Mouse (Mus musculus) heart, embryonic 14.5 days (tissue): ENCODE results near the gene 6820408C15Rik. TPM values are rescaled to one million over a fixed set of nuclear protein-coding genes. Genes with fewer than 3 reads are reported as not detected.
A peak's percentile ranks its signal among the peaks of the same experiment; 100 is the strongest.
"Not testable (repeated sequence)": the region's sequence is repeated elsewhere in the genome, so short reads cannot be mapped to it uniquely, and the experiment has no call there.

Experiments used
- ATAC-seq: fragments of 200-750 bp; cut with Nextera tagmentation; 2 replicates; pipeline ENCODE4 v1.8.0; 2017; ENCODE audit warnings: low read depth, moderate TSS enrichment; ENCODE audit not compliant: insufficient number of reproducible peaks, insufficient read depth, low FRiP score
- H3K27ac ChIP-seq, 2 experiments: fragments of 200-500 bp in 1 of 2; fragments of 300-500 bp in 1 of 2; sonication (generic) in 1 of 2; replicated peaks in 1 of 2; 2 replicates each; pipeline ENCODE4 v1.5.1; 2012 to 2014; ENCODE audit warnings: low read depth in 2 of 2, low read length in 2 of 2, control low read depth in 1 of 2, mild to moderate bottlenecking in 1 of 2, mixed read lengths in 1 of 2; ENCODE audit not compliant: control insufficient read depth in 1 of 2, insufficient read depth in 1 of 2
- H3K27me3 ChIP-seq: fragments of 300-500 bp; sonication (generic); 2 replicates; pipeline ENCODE4 v1.6.1; 2014; ENCODE audit warnings: mild to moderate bottlenecking, low read length, control low read depth; ENCODE audit not compliant: control insufficient read depth, insufficient read depth
- H3K36me3 ChIP-seq: fragments of 300-500 bp; sonication (generic); 2 replicates; pipeline ENCODE4 v1.6.1; 2014; ENCODE audit warnings: mild to moderate bottlenecking, control low read depth, low read length, mixed read lengths; ENCODE audit not compliant: control insufficient read depth, insufficient read depth
- H3K4me1 ChIP-seq, 2 experiments: fragments of 200-500 bp in 1 of 2; fragments of 300-500 bp in 1 of 2; sonication (generic) in 1 of 2; 2 replicates each; pipeline ENCODE4 v1.6.1; 2012 to 2014; ENCODE audit warnings: low read length in 2 of 2, control low read depth in 1 of 2, mixed read lengths in 1 of 2; ENCODE audit not compliant: control insufficient read depth in 2 of 2, insufficient read depth in 2 of 2
- H3K4me2 ChIP-seq: fragments of 300-500 bp; sonication (generic); 2 replicates; pipeline ENCODE4 v1.6.1; 2014; ENCODE audit warnings: mild to moderate bottlenecking, low read length
- H3K4me3 ChIP-seq, 2 experiments: fragments of 200-500 bp in 1 of 2; fragments of 300-500 bp in 1 of 2; sonication (generic) in 1 of 2; 2 replicates each; pipeline ENCODE4 v1.5.1; 2012 to 2014; ENCODE audit warnings: low read length in 2 of 2, mild to moderate bottlenecking in 2 of 2, control low read depth in 1 of 2, low read depth in 1 of 2, moderate library complexity in 1 of 2; ENCODE audit not compliant: control insufficient read depth in 1 of 2, insufficient read depth in 1 of 2
- H3K9ac ChIP-seq: fragments of 300-500 bp; sonication (generic); 2 replicates; pipeline ENCODE4 v1.6.1; 2014; ENCODE audit warnings: mild to moderate bottlenecking, low read length
- H3K9me3 ChIP-seq: fragments of 300-500 bp; sonication (generic); 2 replicates; pipeline ENCODE4 v1.6.1; 2016; ENCODE audit warnings: low read length, control low read depth; ENCODE audit not compliant: control insufficient read depth
- WGBS: fragments of 180-500 bp; shearing (Covaris S2); extraction: QIAGEN DNeasy Blood & Tissue Kit; methylation state at CpG from one replicate; pipeline ENCODE4 v1.1.7; 2014; 5-methylcytosine and 5-hydroxymethylcytosine counted together
- polyA plus RNA-seq: library from polyadenylated mRNA; unstranded; fragments of >200 nt; fragmentation: Nextera tagmentation; extraction: Ambion mirVana; gene quantifications from 2 replicates; pipeline ENCODE4 v1.2.1, GENCODE M21; 2014

The 6820408C15Rik gene
- polyA plus RNA-seq, 1 experiment from 2014 or later, result 1.8 TPM

DNA sequence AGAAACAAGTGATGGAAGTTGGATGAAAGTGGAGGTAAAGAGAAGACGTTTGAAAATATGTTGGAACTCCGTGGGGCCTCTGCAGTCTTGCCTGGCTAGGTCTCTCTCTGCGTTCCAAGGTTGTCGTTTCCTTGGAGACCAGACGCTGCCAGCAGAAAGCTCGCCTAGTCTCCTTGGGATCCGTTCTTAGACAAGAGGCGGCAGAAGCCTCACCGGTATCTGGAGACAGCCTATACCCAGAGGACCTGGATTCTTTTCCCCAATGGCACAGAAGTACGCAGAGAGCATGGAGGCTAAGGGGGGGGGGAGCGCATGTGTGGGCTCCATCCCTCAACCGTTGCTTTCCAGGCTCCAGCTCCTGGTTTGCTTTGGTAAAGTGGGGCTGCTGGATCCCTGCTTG, 12.1 kb downstream of the 6820408C15Rik start:
- H3K4me3 ChIP-seq, result peak overlapping the region in 1 of 2 experiments; percentile 10; a peak in 1 of 4 replicates
- peak overlapping the region; percentile 34; the same call in 1 of the 2 replicates for H3K9ac ChIP-seq
- WGBS, result 8% methylated on average over 12 of the region's 12 CpGs

DNA sequence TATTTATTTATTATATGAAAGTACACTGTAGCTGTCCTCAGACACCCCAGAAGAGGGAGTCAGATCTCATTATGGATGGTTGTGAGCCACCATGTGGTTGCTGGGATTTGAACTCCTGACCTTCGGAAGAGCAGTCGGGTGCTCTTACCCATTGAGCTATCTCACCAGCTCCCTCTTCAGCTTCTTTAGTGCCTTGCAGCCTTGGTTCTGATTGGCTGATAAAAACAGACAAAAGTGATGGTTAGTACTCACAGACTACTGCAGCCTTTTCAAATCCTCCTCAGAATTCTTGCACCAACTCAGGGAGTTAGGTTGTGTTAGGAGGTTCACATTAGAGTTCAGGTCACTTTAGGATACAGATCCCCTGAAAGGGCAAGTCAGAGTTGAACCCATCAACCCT, 13.1 kb downstream of the 6820408C15Rik start:
- not testable (repeated sequence) for H3K27me3 ChIP-seq, ATAC-seq, H3K4me3 ChIP-seq, H3K4me2 ChIP-seq, H3K4me1 ChIP-seq, H3K9me3 ChIP-seq, H3K27ac ChIP-seq, H3K9ac ChIP-seq, H3K36me3 ChIP-seq
- WGBS, result 83% methylated on average over 2 of the region's 2 CpGs

More for the DNA sequence above, 12.1 kb downstream of the 6820408C15Rik start:
- Histone ChIP-seq H3K36me3 (no peaks in the 10 kb centered on the region), H3K27me3 (no peaks in the 10 kb centered on the region), H3K4me2 (peak overlapping the region; percentile 54), H3K9me3 (0 out of 2 replicates have a peak, but pooled peaks cover 4% of the 10 kb centered on the region), H3K27ac (no peak overlapping the region), H3K4me1 (peaks cover 3 to 5% of the 10 kb centered on the region in 2 experiments; a peak in 1 of 4 replicates)
- ATAC-seq, result no peak

DNA sequence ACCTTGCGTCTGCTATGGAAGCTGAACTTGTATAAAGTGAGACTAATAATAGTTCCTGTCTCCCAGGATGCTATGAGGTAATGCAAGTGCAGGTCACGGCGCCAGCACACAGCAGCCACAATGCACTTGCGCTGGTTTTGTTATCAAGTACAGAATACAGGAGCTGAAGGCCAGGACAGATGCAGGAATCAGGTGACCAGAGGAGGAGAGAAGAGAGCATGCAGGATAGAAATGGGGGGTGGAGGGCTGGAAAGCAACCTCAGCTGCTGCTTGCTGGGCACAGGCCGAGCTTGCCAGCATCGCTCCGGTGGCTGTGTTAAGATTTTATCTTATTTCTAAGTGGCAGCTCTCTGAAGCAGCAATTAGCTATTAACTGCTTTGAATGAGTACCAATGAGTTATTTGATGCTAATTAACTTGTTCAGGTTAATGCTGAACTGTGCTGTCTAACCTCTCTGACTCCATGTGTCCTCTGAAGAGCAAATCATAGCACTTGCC, 21.1 kb downstream of the 6820408C15Rik start:
- peak; percentile 55 for ATAC-seq
- Histone ChIP-seq H3K4me2 (peak overlapping the region; percentile 69), H3K27ac (peak overlapping the region; percentile 96 to 97), H3K9ac (peak overlapping the region; percentile 71), H3K9me3 (no peaks in the 10 kb centered on the region), H3K27me3 (no peaks in the 10 kb centered on the region), H3K36me3 (no peaks in the 10 kb centered on the region), H3K4me1 (peaks cover 13 to 21% of the 10 kb centered on the region in 2 experiments), H3K4me3 (no peak overlapping the region)
- WGBS, result 21% methylated on average over 7 of the region's 7 CpGs

DNA sequence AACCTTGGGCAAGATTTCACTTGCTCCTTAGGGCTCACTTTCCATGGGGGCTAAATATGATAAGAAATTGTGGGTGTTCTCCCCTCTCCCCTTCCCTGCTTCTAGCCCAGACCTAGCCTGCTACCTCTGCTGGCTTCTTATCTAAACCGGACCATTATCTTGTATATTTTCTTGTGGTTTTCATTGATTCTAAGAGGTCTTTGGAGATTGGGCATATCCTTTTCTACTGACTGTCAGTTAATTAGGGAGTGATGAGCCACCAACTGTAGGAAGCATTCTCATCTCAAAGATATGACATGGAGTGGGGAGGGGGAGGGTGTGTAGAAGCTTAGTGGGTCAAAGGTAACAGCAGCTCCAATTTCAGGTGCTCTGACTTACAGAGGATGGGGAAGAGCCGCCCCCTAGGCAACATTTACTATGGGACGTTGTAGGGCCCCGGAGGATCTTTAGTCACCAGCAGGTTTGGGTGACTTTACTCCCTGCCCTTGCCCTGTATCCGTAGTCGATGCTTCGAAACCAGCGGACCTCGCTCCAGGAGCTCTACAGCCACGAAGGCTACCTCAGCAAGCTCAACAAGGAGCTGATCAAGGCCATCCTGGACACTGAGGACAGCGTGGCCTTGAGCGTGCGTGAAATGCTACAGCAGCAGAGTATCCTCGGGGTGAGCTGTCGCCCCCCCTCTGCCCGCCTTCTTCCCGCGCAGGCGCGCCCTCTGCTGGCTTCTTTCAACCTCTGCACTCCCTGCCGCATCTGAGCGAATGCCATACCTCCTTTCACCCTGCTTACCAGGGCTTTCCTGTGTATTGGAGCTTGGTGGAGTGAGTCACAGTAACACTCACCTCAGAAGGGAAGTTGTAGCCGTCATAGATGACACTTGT, 21.8 kb downstream of the 6820408C15Rik start:
- ATAC-seq, result peak; percentile 54
- peak overlapping the region; percentile 96 to 97 for H3K27ac ChIP-seq

DNA sequence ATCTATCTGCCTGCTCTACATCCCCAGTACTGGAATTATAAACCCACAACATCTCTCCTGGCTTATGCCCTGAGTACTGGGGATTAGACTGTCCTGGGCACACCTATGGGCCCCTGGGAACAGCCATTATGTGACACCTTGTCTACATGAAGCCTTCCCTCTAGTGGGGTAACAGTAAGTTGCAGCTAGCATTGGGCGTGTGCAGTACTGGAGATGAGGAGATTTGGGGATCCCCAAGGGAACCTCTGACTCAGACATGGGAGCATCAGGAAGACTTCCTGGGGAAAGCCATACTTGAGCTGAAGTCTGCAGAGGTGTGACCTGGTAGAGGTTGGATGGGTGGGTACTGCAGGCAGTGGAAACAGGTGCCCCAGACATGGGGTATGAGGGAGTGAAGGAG, 23.6 kb downstream of the 6820408C15Rik start:
- no peaks in the 10 kb centered on the region for H3K36me3 ChIP-seq
- no peaks in the 10 kb centered on the region for H3K27me3 ChIP-seq
- 75% methylated on average over 1 of the region's 1 CpGs for WGBS
- H3K4me1 ChIP-seq, result peaks cover 13 to 21% of the 10 kb centered on the region in 2 experiments
- H3K27ac ChIP-seq, result no peak overlapping the region
- H3K9ac ChIP-seq, result no peak overlapping the region
- H3K4me3 ChIP-seq, result no peak overlapping the region
- no peak for ATAC-seq
- no peaks in the 10 kb centered on the region for H3K9me3 ChIP-seq
- no peak overlapping the region for H3K4me2 ChIP-seq

More for the DNA sequence above, 21.8 kb downstream of the 6820408C15Rik start:
- WGBS, result 5% methylated on average over 23 of the region's 23 CpGs
- Histone ChIP-seq H3K4me1 (peaks cover 13 to 21% of the 10 kb centered on the region in 2 experiments), H3K4me3 (peak overlapping the region; percentile 24 to 31), H3K9me3 (no peaks in the 10 kb centered on the region), H3K4me2 (peak overlapping the region; percentile 69), H3K27me3 (no peaks in the 10 kb centered on the region), H3K36me3 (no peaks in the 10 kb centered on the region), H3K9ac (peak overlapping the region; percentile 71)

DNA sequence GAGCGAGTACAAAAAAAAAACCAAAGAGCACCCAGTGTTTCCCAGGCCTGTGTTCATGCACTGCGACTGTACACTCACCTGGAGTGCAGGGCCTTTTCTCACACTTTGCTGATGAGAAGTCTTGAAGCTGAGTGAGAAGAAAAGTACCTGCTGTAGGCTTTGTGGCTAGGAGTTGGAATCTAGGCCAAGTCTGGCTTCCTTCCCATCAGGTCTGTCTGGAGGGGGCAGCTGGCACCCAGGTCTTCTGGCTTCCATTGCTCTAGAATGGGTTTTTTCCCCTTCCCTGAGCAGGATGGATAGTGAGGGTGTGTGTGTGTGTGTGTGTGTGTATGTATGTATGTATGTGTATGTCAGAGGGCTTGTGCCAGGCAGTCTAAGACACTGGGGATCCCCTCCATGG, 24.4 kb downstream of the 6820408C15Rik start:
- H3K27ac ChIP-seq, result no peak overlapping the region
- H3K9ac ChIP-seq, result no peak overlapping the region
- no peak for ATAC-seq

DNA sequence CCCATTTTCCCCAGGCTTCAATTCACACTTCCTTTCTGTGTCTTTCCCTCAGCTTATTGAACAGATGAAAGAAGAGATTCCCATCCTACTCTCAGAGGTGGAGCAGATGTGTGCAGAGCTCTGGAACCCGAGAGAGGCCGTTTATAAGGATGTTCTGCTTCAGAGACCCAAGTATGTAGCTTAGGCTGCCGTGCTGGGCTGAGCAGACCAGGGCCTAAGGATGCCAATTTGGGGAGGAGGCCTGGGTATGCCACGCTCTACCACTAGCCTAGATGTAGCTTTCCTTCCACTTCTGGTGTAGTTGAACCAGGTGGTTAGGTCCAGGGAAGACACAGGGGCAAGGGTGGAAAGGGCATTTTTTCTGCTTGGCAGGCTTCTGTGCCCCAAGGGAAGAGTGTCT, 26.9 kb downstream of the 6820408C15Rik start:
- no peak overlapping the region for H3K4me3 ChIP-seq
- WGBS, result 81% methylated on average over 4 of the region's 4 CpGs
- no peak for ATAC-seq
- H3K4me2 ChIP-seq, result no peak overlapping the region
- H3K36me3 ChIP-seq, result no peaks in the 10 kb centered on the region
- H3K9me3 ChIP-seq, result no peaks in the 10 kb centered on the region
- peaks cover 9 to 16% of the 10 kb centered on the region in 2 experiments for H3K4me1 ChIP-seq
- H3K27me3 ChIP-seq, result no peaks in the 10 kb centered on the region
- no peak overlapping the region for H3K27ac ChIP-seq
- no peak overlapping the region for H3K9ac ChIP-seq

More for the DNA sequence above, 24.4 kb downstream of the 6820408C15Rik start:
- Histone ChIP-seq H3K27me3 (no peaks in the 10 kb centered on the region), H3K4me2 (no peak overlapping the region), H3K36me3 (no peaks in the 10 kb centered on the region), H3K4me3 (no peak overlapping the region), H3K4me1 (peaks cover 13 to 24% of the 10 kb centered on the region in 2 experiments), H3K9me3 (no peaks in the 10 kb centered on the region)
- 85% methylated on average over 2 of the region's 2 CpGs for WGBS
